Mouse (Mus musculus): ENCODE data around the gene Suclg1. TPM values are rescaled to one million over a fixed set of nuclear protein-coding genes. Genes with fewer than 3 reads are reported as not detected.

Gene Suclg1
- total and polyA plus RNA-seq, 2 experiments from 2014 or later: 41.9 to 125 TPM

GRCm38 (mm10) chr6:73232152-73232584 is 16.0 kb upstream of the Suclg1 start:
- Histone ChIP-seq H3K27ac (ENCODE audit: low read depth, low read length) (no peak overlapping the region), H3K4me2 (ENCODE audit: low read depth) (no peak overlapping the region), H3K36me3 (ENCODE audit: insufficient read depth) (no peaks in the 10 kb centered on the region), H3K4me3 (ENCODE audit: low read depth, low read length) (no peak overlapping the region), H3K9me3 (ENCODE audit: low read length) (no peaks in the 10 kb centered on the region), H3K27me3 (ENCODE audit: insufficient read depth, low read length) (no peaks in the 10 kb centered on the region), H3K4me1 (ENCODE audit: insufficient read depth) (no peaks in the 10 kb centered on the region), H3K9ac (no peak overlapping the region)
- WGBS: 86% methylated on average over 12 of the region's 12 CpGs
- no peak for TF ChIP-seq CTCF (IDR thresholded peaks at IDR 0.05; ENCODE audit: low read depth)
- no peak for DNase-seq
- no peak for ATAC-seq

- 92% methylated on average over 6 of the region's 6 CpGs for WGBS
- no peak for ATAC-seq
These were observed 14.9 kb upstream of the Suclg1 start for GRCm38 (mm10) chr6:73233202-73233726.

GRCm38 (mm10) chr6:73234302-73234900 is 13.8 kb upstream of the Suclg1 start:
- H3K4me2 ChIP-seq (ENCODE audit: low read depth): no peak overlapping the region
- WGBS: 69% methylated on average over 6 of the region's 6 CpGs
- H3K9ac ChIP-seq: no peak overlapping the region
- DNase-seq (no peak), ATAC-seq (no peak)
- no peak overlapping the region for H3K27ac ChIP-seq (ENCODE audit: low read depth, low read length)
- H3K4me3 ChIP-seq (ENCODE audit: low read depth, low read length): no peak overlapping the region
- H3K36me3 ChIP-seq (ENCODE audit: insufficient read depth): no peaks in the 10 kb centered on the region
- no peaks in the 10 kb centered on the region for H3K4me1 ChIP-seq (ENCODE audit: insufficient read depth)
- no peaks in the 10 kb centered on the region for H3K27me3 ChIP-seq (ENCODE audit: insufficient read depth, low read length)
- H3K9me3 ChIP-seq (ENCODE audit: low read length): no peaks in the 10 kb centered on the region
- TF ChIP-seq CTCF (IDR thresholded peaks at IDR 0.05; ENCODE audit: low read depth): no peak

More at GRCm38 (mm10) chr6:73233202-73233726, 14.9 kb upstream of the Suclg1 start:
- Histone ChIP-seq H3K9me3 (ENCODE audit: low read length) (no peaks in the 10 kb centered on the region), H3K27ac (ENCODE audit: low read depth, low read length) (no peak overlapping the region), H3K4me2 (ENCODE audit: low read depth) (no peak overlapping the region), H3K4me3 (ENCODE audit: low read depth, low read length) (no peak overlapping the region), H3K4me1 (ENCODE audit: insufficient read depth) (no peaks in the 10 kb centered on the region), H3K27me3 (ENCODE audit: insufficient read depth, low read length) (no peaks in the 10 kb centered on the region), H3K36me3 (ENCODE audit: insufficient read depth) (no peaks in the 10 kb centered on the region), H3K9ac (no peak overlapping the region)
- no peak for DNase-seq
- TF ChIP-seq CTCF (IDR thresholded peaks at IDR 0.05; ENCODE audit: low read depth): peak; percentile 21; the same call in 1 of the 2 replicates

- Histone ChIP-seq H3K36me3 (ENCODE audit: insufficient read depth) (no peaks in the 10 kb centered on the region), H3K4me2 (ENCODE audit: low read depth) (no peak overlapping the region), H3K9ac (no peak overlapping the region), H3K4me1 (ENCODE audit: insufficient read depth) (no peaks in the 10 kb centered on the region), H3K9me3 (ENCODE audit: low read length) (no peaks in the 10 kb centered on the region), H3K4me3 (ENCODE audit: low read depth, low read length) (no peak overlapping the region), H3K27ac (ENCODE audit: low read depth, low read length) (no peak overlapping the region), H3K27me3 (ENCODE audit: insufficient read depth, low read length) (no peaks in the 10 kb centered on the region)
- DNase-seq: no peak
- TF ChIP-seq CTCF (IDR thresholded peaks at IDR 0.05; ENCODE audit: low read depth): no peak
- ATAC-seq: no peak
- 61% methylated on average over 3 of the region's 3 CpGs for WGBS
These were observed 12.5 kb upstream of the Suclg1 start for GRCm38 (mm10) chr6:73235650-73236049.

GRCm38 (mm10) chr6:73246821-73247220 is 1.4 kb upstream of the Suclg1 start:
- Histone ChIP-seq H3K4me3 (ENCODE audit: low read depth, low read length) (no peak overlapping the region), H3K36me3 (ENCODE audit: insufficient read depth) (no peaks in the 10 kb centered on the region), H3K4me2 (ENCODE audit: low read depth) (no peak overlapping the region), H3K9me3 (ENCODE audit: low read length) (no peaks in the 10 kb centered on the region), H3K4me1 (ENCODE audit: insufficient read depth) (peaks cover 14% of the 10 kb centered on the region), H3K9ac (no peak overlapping the region), H3K27ac (ENCODE audit: low read depth, low read length) (no peak overlapping the region), H3K27me3 (ENCODE audit: insufficient read depth, low read length) (no peaks in the 10 kb centered on the region)
- ATAC-seq: no peak
- no peak for DNase-seq
- TF ChIP-seq CTCF (IDR thresholded peaks at IDR 0.05; ENCODE audit: low read depth): no peak
- WGBS: 86% methylated on average over 2 of the region's 2 CpGs

GRCm38 (mm10) chr6:73247452-73247851 is 730 bp upstream of the Suclg1 start:
- DNase-seq (peak; percentile 51), ATAC-seq (no peak)
- Histone ChIP-seq H3K9me3 (ENCODE audit: low read length) (no peaks in the 10 kb centered on the region), H3K36me3 (ENCODE audit: insufficient read depth) (no peaks in the 10 kb centered on the region), H3K4me3 (ENCODE audit: low read depth, low read length) (peak overlapping the region; percentile 79), H3K27ac (ENCODE audit: low read depth, low read length) (no peak overlapping the region), H3K27me3 (ENCODE audit: insufficient read depth, low read length) (no peaks in the 10 kb centered on the region), H3K4me2 (ENCODE audit: low read depth) (peak overlapping the region; percentile 81), H3K4me1 (ENCODE audit: insufficient read depth) (peaks cover 14% of the 10 kb centered on the region), H3K9ac (no peak overlapping the region)
- 39% methylated on average over 4 of the region's 4 CpGs for WGBS
- peak; percentile 74 for TF ChIP-seq CTCF (IDR thresholded peaks at IDR 0.05; ENCODE audit: low read depth)

- Histone ChIP-seq H3K9ac (peak overlapping the region; percentile 90), H3K36me3 (ENCODE audit: insufficient read depth) (no peaks in the 10 kb centered on the region), H3K4me3 (ENCODE audit: low read depth, low read length) (peak overlapping the region; percentile 79), H3K27me3 (ENCODE audit: insufficient read depth, low read length) (no peaks in the 10 kb centered on the region), H3K4me1 (ENCODE audit: insufficient read depth) (peaks cover 14% of the 10 kb centered on the region), H3K27ac (ENCODE audit: low read depth, low read length) (peak overlapping the region; percentile 83; the same call in 1 of the 2 replicates), H3K9me3 (ENCODE audit: low read length) (no peaks in the 10 kb centered on the region), H3K4me2 (ENCODE audit: low read depth) (peak overlapping the region; percentile 81)
- peak; percentile 35 for DNase-seq
- ATAC-seq: no peak
- WGBS: 5% methylated on average over 12 of the region's 12 CpGs
- TF ChIP-seq CTCF (IDR thresholded peaks at IDR 0.05; ENCODE audit: low read depth): no peak
These were observed 854 bp downstream of the Suclg1 start for GRCm38 (mm10) chr6:73249049-73249422.

All from forebrain, postnatal 0 days (tissue).